Mouse (Mus musculus): ENCODE results near the gene Gm4884. TPM values are rescaled to one million over a fixed set of nuclear protein-coding genes. Genes with fewer than 3 reads are reported as not detected.
"Not testable (repeated sequence)": the region's sequence is repeated elsewhere in the genome, so short reads cannot be mapped to it uniquely, and the experiment has no call there.

The Gm4884 gene
- not detected in 2 replicates for polyA plus RNA-seq (2011; ENCODE audit: insufficient read length, low read depth, missing spikeins)

DNA sequence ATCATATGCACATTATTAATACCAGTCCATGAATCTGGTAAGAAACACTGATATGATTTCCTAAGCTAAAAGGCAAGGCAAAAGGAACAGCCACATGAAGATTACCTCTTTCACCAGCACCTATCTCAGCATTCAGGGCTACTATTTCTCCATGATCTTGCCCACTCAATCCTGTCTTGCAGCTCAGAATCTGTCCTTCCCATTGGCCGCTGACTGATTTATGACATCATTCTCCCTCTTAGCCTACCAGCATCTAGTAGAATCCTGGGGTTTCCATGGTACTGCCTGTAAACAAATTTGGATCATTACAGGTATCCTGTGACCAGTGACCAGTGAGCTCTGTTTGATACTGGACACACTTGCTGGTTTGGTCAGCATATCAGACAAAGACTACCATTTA, at the start of gene Gm4884:
Gm4884 (plus strand) TSS at position 301 of the 400 bp plus-strand sequence.
- H3K4me1 ChIP-seq (ENCODE audit: control insufficient read depth, insufficient read depth, low read length); H3K4me3 ChIP-seq (ENCODE audit: insufficient read depth, low read length); H3K27ac ChIP-seq (ENCODE audit: insufficient read depth, low read length): not testable (repeated sequence)

DNA sequence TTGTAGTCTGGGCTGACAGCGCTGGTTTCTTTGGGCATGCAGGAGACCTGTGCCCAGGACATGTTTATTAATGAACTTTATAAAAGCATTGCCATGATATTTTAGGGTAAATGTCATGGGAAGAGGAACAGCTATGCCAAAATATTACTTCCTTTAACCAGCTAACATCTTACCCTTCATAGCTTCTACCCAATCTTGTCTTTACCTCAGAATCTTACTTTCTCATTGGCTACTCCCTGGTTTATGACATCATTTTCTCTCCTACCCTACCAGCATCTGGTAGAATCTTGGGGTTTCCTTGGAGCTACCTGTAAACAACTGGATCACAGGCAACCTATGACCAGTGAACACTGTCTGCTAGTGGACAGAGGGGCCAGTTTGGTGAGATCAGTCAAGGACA, 45.3 kb upstream of the Gm4884 start, which contains the start of gene 4930433I11Rik:
4930433I11Rik (plus strand) TSS at position 301 of the 400 bp plus-strand sequence.
- Histone ChIP-seq H3K4me1 (ENCODE audit: control insufficient read depth, insufficient read depth, low read length) (no peaks in the 10 kb centered on the region), H3K4me3 (ENCODE audit: insufficient read depth, low read length) (no peak within 1 kb of the TSS), H3K27ac (ENCODE audit: insufficient read depth, low read length) (no peak within 1 kb of the TSS)
- TF ChIP-seq CTCF (IDR thresholded peaks at IDR 0.05; ENCODE audit: borderline replicate concordance, insufficient read depth, low read length) (no peak), POLR2A (IDR thresholded peaks at IDR 0.05; ENCODE audit: low read depth, low read length) (no peak)

DNA sequence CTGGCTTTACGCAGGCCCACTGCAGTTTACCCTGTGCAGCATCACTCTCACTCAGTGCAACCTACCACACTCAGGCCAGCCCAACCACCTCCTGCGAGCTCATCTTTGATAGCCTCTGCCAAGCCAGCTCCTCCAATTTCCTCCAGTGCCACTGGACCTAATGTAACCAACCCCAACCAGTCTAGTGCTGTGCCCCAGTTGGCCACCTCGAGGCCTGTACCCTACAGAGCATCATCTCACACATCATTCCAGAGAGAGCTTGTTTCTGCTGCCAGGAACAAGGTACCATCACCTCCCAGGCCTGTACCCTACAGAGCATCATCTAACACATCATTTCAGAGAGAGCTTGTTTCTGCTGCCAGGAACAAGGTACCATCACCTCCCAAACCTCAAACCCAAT, 11.5 kb downstream of the Gm4884 start:
- H3K4me3 ChIP-seq (ENCODE audit: insufficient read depth, low read length); H3K4me1 ChIP-seq (ENCODE audit: control insufficient read depth, insufficient read depth, low read length); H3K27ac ChIP-seq (ENCODE audit: insufficient read depth, low read length): not testable (repeated sequence)

Other genes starting within 250 kb of the Gm4884 start
- 0.68 and 1.5 TPM in 2 replicates for gene Vstm2b, start 134.4 kb upstream of the Gm4884 start, polyA plus RNA-seq (2011; ENCODE audit: insufficient read length, low read depth, missing spikeins)
- gene 4930433I11Rik, start 45.2 kb upstream of the Gm4884 start, polyA plus RNA-seq (2011; ENCODE audit: insufficient read length, low read depth, missing spikeins) = not detected in 2 replicates
- gene Gm5592, start 121.1 kb downstream of the Gm4884 start, polyA plus RNA-seq (2011; ENCODE audit: insufficient read length, low read depth, missing spikeins) = not detected in 2 replicates

Data from embryonic fibroblast, embryonic 13.5 days (primary cell).